Mouse (Mus musculus) liver, adult 2 months (tissue): ENCODE results near the gene Tcf7.

Experiments
- CTCF ChIP-seq: fragments of 200-500 bp; IDR thresholded peaks from 2 replicates; pipeline ENCODE4 v1.5.1; 2011; ENCODE audit warnings: low read depth, low read length, control low read depth
- POLR2A ChIP-seq: fragments of 200-500 bp; IDR thresholded peaks from 2 replicates; pipeline ENCODE4 v1.6.1; 2011; ENCODE audit warnings: low read length, control low read depth; ENCODE audit not compliant: insufficient read depth; ENCODE audit errors: extremely low read depth

GRCm38 (mm10) chr11:52252692-52253091 lies 30.1 kb downstream of the Tcf7 start:
- no peak for TF ChIP-seq CTCF
- no peak for TF ChIP-seq POLR2A
